Mouse (Mus musculus): ENCODE results near the gene Gm3776.
"Not testable (repeated sequence)": the region's sequence is repeated elsewhere in the genome, so short reads cannot be mapped to it uniquely, and the experiment has no call there.

Gm3776 gene

DNA sequence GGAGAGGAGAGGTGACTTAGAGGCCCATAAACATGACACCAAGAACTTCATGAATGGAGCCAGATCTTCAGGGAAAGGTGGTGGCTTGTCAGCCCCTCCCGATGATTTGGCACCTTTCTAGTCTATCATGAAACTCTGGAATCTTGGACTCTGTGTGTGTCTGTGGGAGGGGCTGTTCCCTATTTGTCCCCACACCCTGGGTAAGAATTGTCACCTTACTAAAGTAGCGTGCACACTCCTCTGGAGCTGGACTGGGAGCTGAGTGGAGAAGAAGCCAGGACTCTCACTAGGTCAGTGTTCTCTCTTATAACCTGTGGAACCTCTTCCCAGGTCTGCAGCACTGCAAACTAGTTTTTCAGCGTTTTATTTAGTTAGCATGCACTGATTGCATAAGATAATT lies at the start of gene Gm3776:
TSS of gene Gm3776 (plus strand) at position 216 of the 400 bp plus-strand sequence.
- DNase-seq = not testable (repeated sequence)

DNA sequence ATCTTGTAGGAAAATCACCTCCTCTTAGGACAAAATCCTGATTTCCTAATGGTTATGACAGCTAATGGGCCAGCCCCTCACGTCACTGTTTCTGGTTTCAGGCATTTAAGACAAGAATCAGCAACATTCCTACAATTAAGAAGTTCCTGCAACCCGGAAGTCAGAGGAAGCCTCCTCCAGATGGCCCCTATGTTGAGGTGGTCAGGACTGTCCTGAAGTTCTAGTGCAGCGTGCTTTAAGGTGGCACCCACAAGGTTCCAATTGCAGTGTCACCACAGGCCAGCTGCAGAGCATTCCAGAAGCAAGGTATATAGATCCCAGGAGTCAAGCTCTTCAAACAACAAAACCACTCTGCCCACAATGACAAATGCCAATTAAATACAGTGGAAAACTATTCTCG lies 48.0 kb upstream of the Gm3776 start:
- DNase-seq = no peak

DNA sequence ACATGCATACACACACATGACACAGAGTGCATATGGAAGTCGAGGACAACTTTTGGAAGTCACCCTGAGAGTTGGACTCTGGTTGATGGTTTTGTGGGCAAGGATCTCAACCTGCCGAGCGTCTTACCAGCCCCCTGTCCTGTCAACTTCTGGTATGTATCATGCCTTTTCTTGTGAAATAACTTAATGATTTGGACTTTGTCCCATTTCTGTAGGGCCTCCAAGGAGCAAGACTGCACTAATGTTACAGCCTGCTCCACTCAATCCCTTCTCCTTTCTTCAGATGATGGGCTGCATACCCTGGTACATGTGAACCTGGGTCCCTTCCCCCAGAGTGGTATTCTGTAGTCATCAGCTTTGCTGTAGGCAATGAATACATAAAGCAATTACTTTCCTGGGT lies 46.9 kb upstream of the Gm3776 start:
- DNase-seq = no peak

DNA sequence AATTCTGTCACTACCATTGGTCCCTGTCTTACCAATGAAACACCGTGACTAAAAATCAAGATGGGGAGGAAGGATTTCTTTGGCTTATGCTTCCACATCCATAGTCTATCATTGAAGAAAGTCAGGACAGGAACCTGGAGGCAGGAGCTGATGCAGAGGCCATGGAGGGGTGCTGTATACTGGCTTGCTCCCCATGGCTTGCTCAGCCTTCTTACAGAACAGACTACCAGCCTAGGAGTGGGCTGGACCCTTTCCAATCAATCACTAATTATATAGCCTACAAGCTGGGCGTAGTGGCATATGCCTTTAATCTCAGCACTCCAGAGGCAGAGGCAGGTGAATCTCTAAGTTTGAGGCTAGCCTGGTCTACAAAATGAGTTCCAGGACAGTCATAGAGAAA lies 46.1 kb upstream of the Gm3776 start:
- no peak for DNase-seq

DNA sequence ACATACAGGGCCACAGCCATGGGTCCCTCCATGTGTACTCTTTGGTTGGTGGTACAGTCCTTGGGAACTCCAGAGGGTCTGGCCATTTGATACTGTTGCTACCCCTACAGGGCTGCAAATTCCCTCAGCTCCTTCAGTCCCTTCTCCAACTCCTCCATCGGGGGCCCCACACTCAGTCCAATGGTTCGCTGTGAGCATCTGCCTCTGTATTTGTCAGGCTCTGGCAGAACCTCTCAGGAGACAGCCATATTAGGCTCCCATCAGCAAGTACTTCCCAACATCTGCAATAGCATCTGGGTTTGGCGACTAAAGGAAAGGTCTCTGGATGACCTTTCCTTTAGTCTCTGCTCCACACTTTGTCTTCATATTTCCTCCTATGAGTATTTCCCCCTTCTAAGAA lies 45.4 kb upstream of the Gm3776 start:
- no peak for DNase-seq

DNA sequence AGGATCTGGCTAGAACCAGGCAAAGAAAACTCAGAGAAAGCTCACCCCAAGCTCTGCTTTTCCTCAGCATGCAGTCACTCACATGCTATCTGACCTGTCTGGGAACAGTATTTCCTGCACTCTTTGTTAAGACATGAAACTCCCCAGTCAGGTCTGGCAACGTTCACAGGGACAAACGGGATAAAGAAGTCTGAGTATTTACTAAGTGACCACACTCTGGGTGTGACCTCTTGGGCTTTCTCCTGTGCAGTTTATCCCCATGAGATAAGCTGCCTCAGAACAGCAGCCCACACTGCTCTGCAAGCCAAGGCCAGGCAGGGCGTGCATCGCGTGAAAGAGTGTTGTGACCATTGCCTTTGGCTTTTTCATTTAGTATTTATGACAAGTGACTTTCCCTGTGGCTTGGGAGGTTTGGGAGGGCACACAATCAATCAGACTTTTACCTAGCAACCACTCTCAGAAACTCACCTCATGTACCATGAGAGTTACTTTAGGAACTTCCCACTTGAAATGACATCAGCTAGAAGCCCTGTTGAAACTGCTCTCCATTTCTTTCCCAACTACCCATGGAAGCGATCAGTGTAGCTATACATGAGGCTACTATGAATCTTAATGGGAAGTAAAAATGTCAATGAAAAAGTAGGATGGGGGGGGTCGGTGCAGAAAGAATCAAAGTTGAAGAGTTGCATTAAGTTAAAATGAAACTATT lies 44.4 kb upstream of the Gm3776 start:
- DNase-seq = no peak

DNA sequence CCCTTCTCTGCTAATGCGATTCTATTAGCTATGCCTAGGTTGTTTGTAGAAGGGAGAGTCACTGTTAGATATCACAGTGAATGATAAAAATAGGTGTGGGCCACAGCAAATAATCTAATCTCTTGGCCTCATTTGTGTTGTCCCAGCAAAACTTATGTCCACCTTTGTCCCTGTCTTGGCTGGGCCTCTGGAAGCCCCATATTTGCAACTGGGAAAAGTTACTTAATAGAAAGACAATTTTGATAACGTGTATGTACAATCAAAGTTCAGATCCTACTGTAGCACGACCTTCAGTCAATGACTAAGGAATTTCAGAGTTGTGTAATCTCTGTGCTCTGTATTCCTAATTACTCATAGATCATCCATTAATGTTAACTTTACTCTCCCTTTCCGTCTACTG lies 39.9 kb upstream of the Gm3776 start:
- no peak for DNase-seq

DNA sequence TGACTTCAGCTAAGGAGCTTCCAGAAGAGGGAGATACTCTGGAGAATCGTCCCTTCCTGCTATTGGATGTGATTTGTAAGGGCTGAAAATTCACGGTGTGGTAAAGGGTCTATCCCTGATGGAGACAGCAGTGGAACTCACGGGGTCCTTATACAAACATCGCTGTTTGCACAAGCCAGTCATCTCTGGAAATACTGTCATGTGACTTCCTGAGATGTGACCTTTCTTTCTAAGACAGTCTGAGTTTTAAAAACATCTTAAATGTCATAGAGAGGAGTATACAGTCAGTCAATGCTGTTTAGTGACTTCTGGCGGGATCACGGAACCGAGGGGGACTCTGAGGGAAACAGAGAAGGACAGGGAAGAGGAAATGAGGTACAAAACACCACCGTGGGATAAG lies 34.3 kb upstream of the Gm3776 start:
- DNase-seq = no peak

DNA sequence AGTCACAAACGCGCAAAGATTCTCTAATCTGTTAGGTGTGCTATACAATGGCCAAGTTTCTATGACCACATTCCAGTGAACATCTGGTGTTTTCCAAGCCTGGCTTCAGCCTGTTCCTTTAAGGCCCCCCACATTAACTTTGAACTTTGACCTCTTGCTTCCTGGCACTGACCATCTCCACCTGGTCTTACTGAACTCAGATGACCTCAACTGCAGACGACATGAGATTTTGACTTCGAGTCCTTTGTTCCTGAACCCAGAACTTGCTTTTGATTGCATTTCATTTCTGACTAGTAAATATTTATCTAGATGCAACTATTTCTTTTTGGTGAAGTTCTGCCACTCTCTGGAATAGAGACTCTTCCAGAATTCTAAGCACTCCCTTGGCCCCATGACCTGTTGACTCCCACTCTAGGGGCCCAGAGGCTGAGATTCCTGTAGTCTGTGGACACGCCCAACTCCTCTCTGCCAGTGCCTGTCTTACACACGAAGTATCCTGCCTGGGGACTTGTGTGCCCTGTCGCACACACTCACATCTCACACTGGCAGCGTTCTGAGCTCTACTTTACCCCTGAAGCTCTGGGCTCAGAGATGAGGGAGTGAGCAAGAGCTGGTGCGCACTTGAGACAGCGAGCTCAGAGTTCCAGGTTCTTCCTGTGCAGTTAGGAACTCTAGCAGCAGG lies 33.6 kb upstream of the Gm3776 start:
- no peak for DNase-seq

DNA sequence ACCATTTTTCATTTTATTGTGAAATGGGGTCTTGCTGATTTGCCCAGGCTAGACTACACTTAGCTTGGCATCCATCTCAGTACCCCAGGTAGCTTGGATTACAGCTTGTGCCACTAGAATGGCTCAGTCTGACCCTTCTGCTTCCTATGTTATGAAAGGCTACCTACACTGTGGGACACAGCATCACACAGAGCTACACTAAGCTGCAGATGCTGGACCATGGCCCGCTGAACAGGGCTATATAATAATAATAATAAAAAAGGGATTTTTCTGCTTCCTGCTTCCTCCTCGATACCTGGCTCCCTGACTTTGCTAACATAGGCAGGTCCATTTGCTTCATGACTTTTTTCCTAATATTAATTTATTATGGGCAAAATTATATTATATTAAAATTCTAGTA lies 32.5 kb upstream of the Gm3776 start:
- no peak for DNase-seq

DNA sequence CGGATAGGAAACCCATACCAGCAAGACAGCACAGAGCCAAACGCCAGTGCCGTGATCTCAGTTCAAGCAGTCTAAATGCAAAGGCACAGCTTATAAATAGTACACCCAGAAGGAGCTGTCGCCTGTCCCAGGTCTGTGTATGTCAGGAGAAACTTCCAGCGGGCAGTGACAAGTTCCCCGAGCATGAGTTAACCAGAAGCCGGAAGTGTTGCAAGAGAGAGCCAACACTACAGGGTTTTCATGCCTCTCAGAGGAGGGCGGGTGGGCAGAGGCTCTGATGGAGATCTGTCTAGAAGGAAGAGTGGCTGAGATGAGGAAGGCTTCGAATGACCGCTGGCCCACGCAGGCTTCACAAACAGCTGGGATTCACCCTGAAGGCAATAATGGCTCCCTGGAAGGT lies 31.6 kb upstream of the Gm3776 start:
- no peak for DNase-seq

DNA sequence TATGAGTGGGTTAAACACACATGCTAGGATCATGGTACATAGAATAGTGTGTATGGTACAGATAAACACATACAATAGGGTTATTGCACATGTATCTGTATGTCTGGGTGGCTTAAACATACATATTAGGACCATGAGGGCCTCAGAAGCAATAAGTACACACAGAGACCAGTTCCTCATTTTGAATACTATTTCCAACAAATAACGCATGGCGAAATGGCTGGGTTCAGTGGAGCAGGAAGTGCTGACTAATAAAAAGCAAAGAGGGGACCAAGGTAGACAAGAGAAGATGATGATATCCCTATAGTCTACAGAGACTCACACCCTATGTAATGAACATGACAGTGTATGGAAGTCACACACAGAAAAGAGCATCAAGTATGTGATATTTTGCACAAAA lies 28.8 kb upstream of the Gm3776 start:
- no peak for DNase-seq

DNA sequence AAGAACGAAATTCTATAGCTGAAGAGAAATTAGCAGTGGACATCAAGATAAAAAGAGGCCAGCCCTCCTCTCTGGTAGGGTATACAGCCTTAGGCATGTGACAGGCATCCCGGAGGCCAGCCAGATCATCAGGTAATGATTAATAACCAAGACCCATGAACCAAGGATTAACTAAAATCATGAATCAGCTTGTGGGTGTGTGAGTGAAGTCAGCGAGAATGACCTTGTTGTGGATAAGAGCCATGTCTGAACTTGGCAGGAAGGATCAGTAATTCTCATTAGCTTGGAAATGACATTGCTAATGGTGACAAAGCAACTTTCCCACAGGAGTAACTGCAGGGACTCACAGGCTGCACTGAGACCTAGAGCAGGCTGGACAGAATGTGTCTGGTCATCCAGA lies 27.3 kb upstream of the Gm3776 start:
- DNase-seq = not testable (repeated sequence)

DNA sequence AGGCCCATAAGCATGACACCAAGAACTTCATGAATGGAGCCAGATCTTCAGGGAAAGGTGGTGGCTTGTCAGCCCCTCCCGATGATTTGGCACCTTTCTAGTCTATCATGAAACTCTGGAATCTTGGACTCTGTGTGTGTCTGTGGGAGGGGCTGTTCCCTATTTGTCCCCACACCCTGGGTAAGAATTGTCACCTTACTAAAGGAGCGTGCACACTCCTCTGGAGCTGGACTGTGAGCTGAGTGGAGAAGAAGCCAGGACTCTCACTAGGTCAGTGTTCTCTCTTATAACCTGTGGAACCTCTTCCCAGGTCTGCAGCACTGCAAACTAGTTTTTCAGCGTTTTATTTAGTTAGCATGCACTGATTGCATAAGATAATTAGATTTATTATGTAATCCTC lies 26.5 kb upstream of the Gm3776 start, which contains the start of gene Gsta1:
TSS of gene Gsta1 (plus strand) at position 196 of the 400 bp plus-strand sequence.
- not testable (repeated sequence) for DNase-seq

DNA sequence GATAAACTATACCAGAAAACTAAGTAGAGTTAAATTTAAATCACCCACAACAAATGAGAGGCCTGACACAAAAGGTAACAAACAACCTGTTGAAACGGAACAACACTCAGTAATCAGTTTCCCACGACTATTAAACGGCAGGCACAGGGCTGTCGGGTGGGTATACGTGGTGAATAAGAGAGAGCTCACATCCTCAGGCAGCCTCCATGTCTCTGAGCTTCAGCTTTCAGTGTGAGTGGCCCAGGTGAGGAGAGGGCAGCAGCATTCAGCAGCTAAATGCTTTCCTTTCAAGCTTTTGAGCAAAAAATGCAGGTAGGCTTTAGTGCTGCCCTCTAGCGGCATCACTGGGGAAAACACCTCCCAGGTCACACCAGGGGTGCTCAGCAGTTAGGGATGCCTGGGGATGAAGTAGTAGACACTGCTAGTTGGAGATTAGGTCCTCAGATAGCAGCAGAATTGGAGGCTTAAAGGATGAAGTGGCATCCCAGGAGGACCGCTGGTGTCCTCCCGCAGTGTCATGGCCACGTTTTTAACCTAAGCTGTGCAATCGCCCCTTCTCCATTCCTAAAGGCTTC lies 23.7 kb upstream of the Gm3776 start:
- DNase-seq = not testable (repeated sequence)

DNA sequence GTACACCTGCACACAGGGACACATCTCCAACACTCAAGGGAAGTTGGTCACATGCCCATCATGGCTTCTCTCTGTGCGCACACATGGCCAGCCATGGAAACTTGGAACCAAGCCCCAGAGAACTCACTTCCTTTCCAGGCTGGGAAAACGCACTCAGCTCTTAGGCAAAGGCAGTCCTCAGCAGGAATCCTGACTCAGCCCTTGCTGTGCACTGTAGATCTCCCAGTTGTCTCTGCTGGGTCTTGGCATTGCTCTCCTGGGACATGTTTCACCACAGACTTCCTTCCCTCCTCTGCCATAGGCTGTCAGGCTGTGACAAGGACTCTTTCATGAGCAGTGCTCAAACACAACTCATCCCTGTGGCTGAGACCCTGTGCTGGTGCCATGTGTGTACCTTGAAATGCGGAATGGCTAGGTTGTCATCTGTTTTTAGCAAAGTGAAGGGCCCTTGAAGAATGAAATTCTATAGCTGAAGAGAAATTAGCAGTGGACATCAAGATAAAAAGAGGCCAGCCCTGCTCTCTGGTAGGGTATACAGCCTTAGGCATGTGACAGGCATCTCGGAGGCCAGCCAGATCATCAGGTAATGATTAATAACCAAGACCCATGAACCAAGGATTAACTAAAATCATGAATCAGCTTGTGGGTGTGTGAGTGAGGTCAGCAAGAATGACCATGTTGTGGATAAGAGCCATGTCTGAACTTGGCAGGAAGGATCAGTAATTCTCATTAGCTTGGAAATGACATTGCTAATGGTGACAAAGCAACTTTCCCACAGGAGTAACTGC lies 1.1 kb upstream of the Gm3776 start:
- DNase-seq = not testable (repeated sequence)

DNA sequence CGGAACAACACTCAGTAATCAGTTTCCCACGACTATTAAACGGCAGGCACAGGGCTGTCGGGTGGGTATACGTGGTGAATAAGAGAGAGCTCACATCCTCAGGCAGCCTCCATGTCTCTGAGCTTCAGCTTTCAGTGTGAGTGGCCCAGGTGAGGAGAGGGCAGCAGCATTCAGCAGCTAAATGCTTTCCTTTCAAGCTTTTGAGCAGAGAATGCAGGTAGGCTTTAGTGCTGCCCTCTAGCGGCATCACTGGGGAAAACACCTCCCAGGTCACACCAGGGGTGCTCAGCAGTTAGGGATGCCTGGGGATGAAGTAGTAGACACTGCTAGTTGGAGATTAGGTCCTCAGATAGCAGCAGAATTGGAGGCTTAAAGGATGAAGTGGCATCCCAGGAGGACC lies 2.8 kb downstream of the Gm3776 start:
- DNase-seq = peak; percentile 9

DNA sequence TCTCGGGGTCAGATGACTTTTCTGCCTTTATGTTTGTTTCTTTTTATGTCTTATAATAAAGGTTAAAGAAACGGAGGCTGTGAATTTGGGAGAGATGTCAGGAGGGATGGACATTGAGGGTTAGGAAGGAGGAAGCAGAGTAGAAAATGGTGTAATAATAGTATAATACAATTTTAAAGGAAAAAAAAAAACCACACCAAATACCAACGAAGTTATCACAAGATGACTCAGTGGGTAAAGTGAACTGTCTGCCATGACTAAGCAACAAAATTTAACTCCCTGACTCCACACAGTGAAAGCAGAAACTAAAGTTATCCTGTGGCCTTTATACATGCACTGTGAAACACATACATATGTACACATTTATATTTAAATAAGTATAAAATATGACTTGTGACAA lies 14.0 kb downstream of the Gm3776 start:
- not testable (repeated sequence) for DNase-seq

DNA sequence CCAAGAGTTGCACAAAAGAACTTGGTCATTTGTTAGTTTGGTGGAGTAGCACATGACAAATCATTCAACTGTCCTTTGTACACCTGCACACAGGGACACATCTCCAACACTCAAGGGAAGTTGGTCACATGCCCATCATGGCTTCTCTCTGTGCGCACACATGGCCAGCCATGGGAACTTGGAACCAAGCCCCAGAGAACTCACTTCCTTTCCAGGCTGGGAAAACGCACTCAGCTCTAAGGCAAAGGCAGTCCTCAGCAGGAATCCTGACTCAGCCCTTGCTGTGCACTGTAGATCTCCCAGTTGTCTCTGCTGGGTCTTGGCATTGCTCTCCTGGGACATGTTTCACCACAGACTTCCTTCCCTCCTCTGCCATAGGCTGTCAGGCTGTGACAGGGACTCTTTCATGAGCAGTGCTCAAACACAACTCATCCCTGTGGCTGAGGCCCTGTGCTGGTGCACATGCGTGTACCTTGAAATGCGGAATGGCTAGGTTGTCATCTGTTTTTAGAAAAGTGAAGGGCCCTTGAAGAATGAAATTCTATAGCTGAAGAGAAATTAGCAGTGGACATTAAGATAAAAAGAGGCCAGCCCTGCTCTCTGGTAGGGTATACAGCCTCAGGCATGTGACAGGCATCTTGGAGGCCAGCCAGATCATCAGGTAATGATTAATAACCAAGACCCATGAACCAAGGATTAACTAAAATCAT lies 25.2 kb downstream of the Gm3776 start:
- not testable (repeated sequence) for DNase-seq

DNA sequence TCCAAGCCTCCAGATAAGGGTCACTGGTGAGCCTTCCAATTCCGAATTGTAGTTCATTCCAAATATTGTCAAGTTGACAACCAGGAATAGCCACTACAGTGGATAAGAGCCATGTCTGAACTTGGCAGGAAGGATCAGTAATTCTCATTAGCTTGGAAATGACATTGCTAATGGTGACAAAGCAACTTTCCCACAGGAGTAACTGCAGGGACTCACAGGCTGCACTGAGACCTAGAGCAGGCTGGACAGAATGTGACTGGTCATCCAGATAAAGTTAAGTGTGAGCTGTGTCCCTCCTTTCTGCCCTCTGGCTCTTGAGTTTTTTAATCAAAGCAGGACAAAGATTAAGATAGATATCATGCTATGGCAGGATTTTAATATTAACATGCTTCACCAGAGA lies 32.1 kb downstream of the Gm3776 start:
- DNase-seq = not testable (repeated sequence)

DNA sequence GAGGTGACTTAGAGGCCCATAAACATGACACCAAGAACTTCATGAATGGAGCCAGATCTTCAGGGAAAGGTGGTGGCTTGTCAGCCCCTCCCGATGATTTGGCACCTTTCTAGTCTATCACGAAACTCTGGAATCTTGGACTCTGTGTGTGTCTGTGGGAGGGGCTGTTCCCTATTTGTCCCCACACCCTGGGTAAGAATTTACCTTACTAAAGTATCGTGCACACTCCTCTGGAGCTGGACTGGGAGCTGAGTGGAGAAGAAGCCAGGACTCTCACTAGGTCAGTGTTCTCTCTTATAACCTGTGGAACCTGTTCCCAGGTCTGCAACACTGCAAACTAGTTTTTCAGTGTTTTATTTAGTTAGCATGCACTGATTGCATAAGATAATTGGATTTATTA lies 32.8 kb downstream of the Gm3776 start, which contains the start of gene Gm10639:
TSS of gene Gm10639 (plus strand) at position 201 of the 400 bp plus-strand sequence.
- DNase-seq = not testable (repeated sequence)

DNA sequence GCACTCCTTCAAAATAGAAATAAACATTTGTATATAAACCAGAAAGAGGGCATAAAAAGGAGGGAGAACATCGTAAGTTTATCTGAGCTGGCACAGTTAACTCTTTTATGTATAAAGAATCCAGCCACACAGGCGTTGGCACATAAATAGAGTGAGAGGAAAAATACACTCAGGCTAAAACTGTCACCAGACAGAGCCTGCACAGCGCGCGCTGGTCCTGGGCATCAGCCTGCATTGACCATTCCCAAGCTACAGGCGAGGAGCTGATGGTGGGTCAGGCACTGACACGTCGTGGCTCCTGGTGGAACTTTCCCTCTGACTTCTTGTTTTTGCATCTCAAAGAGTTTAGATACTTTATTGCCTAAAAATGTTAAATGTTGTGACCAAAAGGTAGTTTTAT lies 35.5 kb downstream of the Gm3776 start:
- not testable (repeated sequence) for DNase-seq

DNA sequence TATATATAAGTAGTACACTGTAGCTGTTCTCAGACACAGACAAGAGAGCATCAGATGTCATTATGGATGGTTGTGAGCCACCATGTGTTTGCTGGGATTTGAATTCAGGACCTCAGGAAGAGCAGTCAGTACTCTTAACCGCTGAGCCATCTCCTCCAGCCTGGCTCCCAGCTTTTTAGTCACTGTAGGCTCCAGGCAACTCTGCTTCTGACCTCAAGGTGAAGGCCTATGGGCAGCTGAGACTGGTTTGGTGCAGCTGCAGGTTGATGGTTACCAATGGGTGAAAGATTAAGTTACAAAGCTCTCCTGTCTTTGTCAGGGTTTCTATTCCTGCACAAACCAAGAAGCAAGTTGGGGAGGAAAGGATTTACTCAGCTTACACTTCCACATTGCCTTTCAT lies 36.8 kb downstream of the Gm3776 start:
- DNase-seq = not testable (repeated sequence)
